Mouse (Mus musculus) Patski (cell line): ENCODE results near the gene Sptb. TPM values are rescaled to one million over a fixed set of nuclear protein-coding genes. Genes with fewer than 3 reads are reported as not detected.

Experiments used
- ATAC-seq: fragments of 100-300 bp; one replicate; pipeline ENCODE4 v1.8.0; 2021
- CTCF ChIA-PET: fragments of 350-600 bp; sonication (Branson Sonifier 250); formaldehyde crosslinking; loops from one replicate; lab custom pipeline; 2022; ENCODE audit warnings: inconsistent platforms; lab: Charles Lee
- POLR2A ChIA-PET: fragments of 350-600 bp; sonication (Branson Sonifier 250); formaldehyde crosslinking; loops from one replicate; lab custom pipeline; 2022; ENCODE audit warnings: antibody characterized with exemption, inconsistent platforms; lab: Charles Lee
- DNase-seq: peaks from one replicate; pipeline ENCODE4 v3.0.0-alpha.2; 2011; ENCODE audit warnings: low read depth, low spot score
- H3K27me3 ChIP-seq: fragments of 371-371 bp; one replicate; pipeline ENCODE4 v1.5.1; 2021
- CTCF ChIP-seq: fragments of 100-300 bp; IDR thresholded peaks from one replicate; pipeline ENCODE4 v1.5.1; 2021
- in situ Hi-C: fragments of 300-500 bp; cut with MboI; formaldehyde crosslinking; loops from 3 replicates; pipeline ENCODE4 v1.11.1; 2018; ENCODE audit warnings: low pct_unique_long_range_greater_than_20kb, mixed read lengths
- polyA plus RNA-seq: library from polyadenylated mRNA; unstranded; gene quantifications from one replicate; pipeline ENCODE4 v1.2.3, GENCODE M21; 2021

Sptb gene
- polyA plus RNA-seq, 1 experiment from 2014 or later = 0.81 TPM

DNA sequence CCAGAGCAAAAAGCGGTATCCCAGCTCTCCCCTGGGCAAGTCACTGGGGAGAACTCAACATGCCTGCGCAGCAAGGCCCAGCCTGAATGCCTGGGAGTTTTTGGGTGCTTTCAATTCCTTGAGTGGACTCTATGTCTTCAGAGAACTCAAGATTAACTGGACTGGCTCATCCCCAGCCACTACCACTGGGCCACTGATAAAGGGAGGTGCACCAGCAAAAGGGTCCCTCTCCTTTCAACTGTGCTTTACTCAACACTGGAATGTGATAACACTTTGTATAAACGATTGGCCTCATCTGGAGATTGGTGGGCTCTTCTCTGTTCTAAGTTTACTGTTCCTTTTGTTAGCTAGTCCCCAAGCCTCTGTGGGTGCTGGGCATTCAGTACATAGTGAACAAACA, 2.2 kb downstream of the Sptb start:
- TF ChIP-seq CTCF = no peak
- CTCF ChIA-PET = no interaction called here
- in situ Hi-C loops = no loop called here
- DNase-seq (no peak), ATAC-seq (no peak)
- H3K27me3 ChIP-seq = peaks cover 41% of the 10 kb centered on the region
- POLR2A ChIA-PET = no interaction called here

DNA sequence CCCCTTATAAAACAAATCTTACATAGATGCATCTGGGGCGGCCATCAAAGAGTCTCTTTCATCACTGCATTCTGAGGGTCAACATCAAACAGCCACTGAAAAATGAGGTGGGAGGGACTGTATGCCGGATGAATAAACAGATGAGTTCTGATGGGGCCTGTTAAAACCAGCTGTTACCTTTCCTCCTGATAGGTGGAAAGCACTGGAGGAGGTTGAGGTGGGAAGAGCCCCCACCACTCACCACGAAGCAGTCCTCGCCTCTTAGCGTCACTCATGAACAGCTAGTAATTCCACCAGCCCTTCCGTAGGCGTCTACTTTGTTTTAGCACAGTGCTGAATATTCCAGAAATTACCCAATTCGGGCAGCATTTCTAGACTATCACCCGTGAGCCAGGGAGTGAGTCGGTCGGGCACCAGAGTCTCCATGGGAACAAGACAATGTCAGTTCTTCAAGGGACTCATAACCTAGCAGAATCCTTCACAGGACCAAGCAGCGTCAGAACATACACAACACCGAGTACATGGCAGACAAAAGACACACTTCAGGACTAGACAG, 13.9 kb downstream of the Sptb start:
- TF ChIP-seq CTCF = no peak
- POLR2A ChIA-PET = no interaction called here
- in situ Hi-C loops = no loop called here

DNA sequence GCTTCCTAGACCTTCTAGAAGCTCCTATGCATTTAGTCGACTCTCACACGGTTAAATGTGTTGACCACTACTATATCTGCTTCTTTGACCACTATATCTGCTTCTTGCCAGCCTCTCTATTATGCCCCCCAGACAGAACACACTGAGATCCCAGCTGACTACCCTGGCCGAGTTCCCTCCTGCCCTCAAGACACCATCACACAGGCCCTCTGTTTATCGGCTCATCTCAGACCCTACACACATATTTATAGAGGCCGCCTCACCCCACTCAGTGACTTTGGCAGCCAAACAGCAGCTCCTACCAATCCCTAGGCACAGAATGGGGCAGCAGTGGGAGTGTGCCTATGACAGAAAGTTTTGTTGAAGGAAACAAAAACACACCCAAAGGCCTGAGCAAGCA, 14.6 kb downstream of the Sptb start:
- POLR2A ChIA-PET = no interaction called here
- no peak for DNase-seq
- no peak for ATAC-seq
- no peak for TF ChIP-seq CTCF
- CTCF ChIA-PET = no interaction called here
- in situ Hi-C loops = no loop called here
- no peaks in the 10 kb centered on the region for H3K27me3 ChIP-seq

More for the DNA sequence above, 13.9 kb downstream of the Sptb start:
- no peak for ATAC-seq
- no peak for DNase-seq
- no peaks in the 10 kb centered on the region for H3K27me3 ChIP-seq
- CTCF ChIA-PET = no interaction called here

DNA sequence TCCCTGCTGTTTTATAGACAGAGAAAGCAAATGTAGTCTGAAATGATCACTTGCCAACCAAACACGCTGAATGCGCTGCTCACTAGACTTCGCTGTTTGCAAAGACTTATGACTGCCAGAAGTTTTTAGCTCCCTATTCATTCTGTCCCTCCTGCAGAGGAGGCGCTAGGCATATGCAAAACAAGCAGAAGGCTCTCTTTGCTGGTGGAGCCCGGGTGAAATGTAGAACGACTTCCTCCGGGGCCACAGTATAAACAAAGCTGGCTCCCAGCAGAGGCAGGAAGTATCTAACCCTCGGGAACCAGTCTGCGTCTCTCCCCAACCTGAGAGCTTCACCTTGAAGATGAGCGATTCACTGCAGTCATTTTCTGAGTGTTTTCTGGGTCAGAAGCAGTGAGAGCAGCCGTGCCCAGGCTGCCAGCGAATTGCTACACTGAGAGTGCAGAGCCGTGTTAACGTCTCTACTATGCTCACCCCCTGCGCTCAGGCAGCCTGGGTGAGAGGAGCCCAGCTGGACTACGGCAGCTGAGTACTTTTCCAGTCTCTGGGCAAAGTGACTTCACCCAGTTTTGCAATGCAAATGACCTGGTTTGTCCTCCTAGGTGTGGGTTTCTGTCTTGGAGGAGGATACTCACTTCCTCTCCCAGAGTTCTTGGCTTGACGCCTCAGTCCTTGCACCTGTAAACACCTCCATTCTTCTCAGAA, 15.4 kb downstream of the Sptb start:
- in situ Hi-C loops = no loop called here

DNA sequence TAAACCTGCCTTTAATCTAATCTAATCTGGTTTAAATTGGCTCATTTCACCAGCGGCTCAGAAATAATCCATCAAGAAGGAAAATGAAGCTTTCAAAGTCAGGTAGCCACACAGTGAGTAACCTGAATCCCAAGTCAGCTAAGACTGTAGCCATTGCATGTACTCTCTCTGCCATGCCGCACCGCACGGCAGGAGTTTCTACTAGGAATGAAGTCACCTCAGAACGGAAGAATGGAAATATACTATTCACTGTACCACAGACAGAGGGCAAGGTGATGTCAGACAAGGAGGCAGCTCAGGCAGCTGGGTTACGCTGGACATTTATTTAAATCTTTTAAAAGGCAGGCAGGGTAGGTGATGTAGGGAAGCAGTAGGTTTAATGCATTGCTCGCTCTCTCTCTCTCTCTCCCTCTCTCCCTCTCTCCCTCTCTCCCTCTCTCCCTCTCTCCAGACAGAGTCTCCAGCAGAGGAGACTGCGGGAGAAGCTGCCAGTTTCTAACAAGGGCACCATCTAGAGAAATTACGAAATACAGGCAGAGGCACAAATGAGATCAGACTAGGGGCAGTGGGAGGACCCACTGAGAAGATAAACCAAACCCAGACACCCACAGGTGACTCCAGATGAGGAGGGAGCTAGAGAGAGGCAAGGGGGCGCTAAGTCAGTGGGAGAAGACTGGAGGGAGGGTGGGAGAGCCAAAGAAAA, 22.7 kb downstream of the Sptb start:
- no peak for TF ChIP-seq CTCF
- DNase-seq (no peak), ATAC-seq (no peak)
- POLR2A ChIA-PET = no interaction called here
- CTCF ChIA-PET = no interaction called here
- in situ Hi-C loops = no loop called here
- H3K27me3 ChIP-seq = peaks cover 11% of the 10 kb centered on the region

More for the DNA sequence above, 15.4 kb downstream of the Sptb start:
- no peak for ATAC-seq
- ChIA-PET CTCF (no interaction called here), POLR2A (no interaction called here)
- no peak for TF ChIP-seq CTCF
- DNase-seq = no peak
- H3K27me3 ChIP-seq = peaks cover 4% of the 10 kb centered on the region

DNA sequence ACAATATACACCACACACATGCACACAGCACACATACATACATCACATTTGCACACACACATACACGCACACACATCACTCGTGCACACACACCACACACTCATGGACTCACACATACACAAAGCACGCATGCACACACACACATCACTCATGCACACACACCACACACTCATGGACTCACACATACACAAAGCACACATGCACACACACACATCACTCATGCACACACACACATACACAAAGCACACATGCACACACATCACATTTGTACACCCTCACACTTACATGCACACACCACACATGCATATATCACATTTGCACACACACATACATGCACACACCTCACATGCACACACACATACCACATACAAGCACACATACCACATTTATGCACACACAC, 24.7 kb downstream of the Sptb start:
- DNase-seq = no peak
- ATAC-seq = no peak
- ChIA-PET CTCF (no interaction called here), POLR2A (no interaction called here)
- in situ Hi-C loops = no loop called here
- H3K27me3 ChIP-seq = peaks cover 11% of the 10 kb centered on the region
- no peak for TF ChIP-seq CTCF

DNA sequence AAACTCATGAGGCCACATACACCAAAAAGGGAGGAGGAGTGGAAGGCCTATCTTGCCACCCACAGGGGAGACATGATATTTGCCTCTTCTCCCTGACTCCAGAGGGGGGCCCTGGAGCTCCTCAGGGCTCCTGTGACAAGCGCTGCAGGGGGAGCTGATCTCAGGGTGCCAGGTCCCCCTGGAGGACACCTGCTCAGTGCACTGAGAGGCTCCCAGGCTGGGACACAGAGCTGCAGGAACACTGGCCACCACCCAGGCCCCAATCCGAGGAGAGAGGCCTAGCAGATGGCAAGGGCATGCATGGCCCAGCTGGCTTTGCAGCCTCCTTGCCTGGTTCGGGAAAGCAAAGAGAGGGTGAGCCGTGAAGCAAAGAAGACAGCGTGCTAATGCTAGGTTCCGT, 25.9 kb downstream of the Sptb start:
- CTCF ChIA-PET = interaction anchor here (1.4 kb wide), 1 partner anchor 13 kb away, joined by 3 read pairs; no protein-coding TSS in a partner anchor
- no peak for TF ChIP-seq CTCF

DNA sequence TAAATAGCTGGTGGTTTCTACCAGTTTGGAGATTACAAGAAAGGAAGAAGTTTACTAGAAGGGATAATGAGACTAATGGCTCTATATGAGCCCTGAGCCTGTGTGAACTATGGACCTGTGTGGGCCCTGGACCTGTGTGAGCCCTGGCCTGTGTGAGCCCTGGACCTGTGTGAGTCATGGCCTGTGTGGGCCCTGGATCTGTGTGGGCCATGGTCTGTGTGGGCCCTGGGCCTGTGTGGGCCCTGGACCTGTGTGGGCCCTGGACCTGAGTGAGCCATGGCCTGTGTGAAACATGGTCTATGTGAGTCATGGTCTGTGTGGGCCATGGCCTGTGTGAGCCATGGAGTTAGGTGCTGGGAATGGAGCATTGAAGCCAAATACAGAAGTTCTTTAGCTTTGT, 28.4 kb downstream of the Sptb start:
- POLR2A ChIA-PET = no interaction called here
- in situ Hi-C loops = no loop called here
- CTCF ChIA-PET = no interaction called here
- H3K27me3 ChIP-seq = peaks cover 14% of the 10 kb centered on the region
- ATAC-seq (no peak), DNase-seq (no peak)
- TF ChIP-seq CTCF = no peak

More for the DNA sequence above, 25.9 kb downstream of the Sptb start:
- peaks cover 11% of the 10 kb centered on the region for H3K27me3 ChIP-seq
- in situ Hi-C loops = no loop called here
- ATAC-seq = no peak
- DNase-seq = no peak
- POLR2A ChIA-PET = no interaction called here

DNA sequence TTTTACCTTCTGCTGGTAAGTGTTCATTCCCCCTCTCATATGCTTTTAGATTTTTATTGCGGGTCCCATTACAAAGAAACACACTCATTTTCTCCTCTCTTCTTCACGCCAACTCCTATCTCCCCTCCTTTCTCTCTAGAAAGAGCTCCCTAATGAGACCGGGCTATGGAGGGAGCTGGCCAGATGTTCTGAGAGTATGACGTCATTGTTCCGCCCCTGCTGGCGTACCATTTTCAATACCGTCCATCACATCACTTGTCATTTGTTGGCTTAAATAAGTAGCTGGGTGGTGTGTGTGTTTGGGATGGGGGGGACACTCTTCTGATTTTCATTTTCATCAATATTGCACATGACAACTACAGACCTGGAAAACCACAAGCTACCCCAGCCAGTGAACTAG, 33.3 kb downstream of the Sptb start:
- no peak for DNase-seq
- peaks cover 16% of the 10 kb centered on the region for H3K27me3 ChIP-seq
- no peak for TF ChIP-seq CTCF
- CTCF ChIA-PET = no interaction called here
- no peak for ATAC-seq
- POLR2A ChIA-PET = no interaction called here
- in situ Hi-C loops = no loop called here

DNA sequence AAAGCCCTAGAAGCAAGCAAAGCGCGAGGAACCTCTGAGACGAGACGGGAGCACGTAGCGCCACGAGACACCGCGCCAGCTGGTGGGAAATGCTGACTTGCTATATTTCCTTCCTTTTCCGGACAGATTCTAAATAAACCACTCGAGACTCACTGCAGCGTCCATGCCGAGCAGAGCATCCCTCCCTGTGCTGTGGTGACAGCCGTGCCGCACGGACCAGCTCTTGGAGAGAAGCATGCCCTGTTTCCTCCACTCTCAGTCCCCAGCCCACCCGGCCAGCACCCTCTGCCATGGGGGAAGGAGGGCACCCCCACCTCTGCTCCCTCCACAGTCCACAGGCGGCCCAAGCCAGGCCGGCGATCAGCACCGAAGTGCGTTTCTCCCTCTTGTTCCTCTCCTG, 33.9 kb downstream of the Sptb start:
- DNase-seq = no peak
- in situ Hi-C loops = no loop called here
- no peak for TF ChIP-seq CTCF
- CTCF ChIA-PET = no interaction called here
- peaks cover 16% of the 10 kb centered on the region for H3K27me3 ChIP-seq
- POLR2A ChIA-PET = no interaction called here
- no peak for ATAC-seq

DNA sequence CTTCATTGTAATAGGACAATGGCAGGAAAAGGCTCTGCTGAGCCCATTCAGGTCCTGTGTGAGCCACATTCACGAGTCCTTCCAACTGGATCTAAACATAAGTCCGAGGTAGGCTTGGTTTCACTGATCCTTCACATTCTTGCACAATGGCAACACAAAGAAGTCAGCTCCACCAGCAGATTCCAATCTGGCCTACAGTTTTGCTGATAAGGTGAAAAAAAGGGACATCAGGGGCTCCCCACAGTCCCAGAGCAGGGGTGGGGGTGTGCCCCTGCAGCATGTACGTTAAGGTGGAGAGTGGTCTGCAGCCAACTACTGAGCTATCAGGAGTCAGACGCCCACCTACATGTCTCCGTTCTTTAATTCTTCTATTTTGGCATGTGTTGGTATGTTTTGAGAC, 35.0 kb downstream of the Sptb start:
- DNase-seq (no peak), ATAC-seq (no peak)
- in situ Hi-C loops = no loop called here
- H3K27me3 ChIP-seq = peaks cover 15% of the 10 kb centered on the region
- no peak for TF ChIP-seq CTCF
- CTCF ChIA-PET = no interaction called here
- POLR2A ChIA-PET = no interaction called here
